Mouse (Mus musculus) stomach, embryonic 15.5 days (tissue): ENCODE results near the gene Larp1. TPM values are rescaled to one million over a fixed set of nuclear protein-coding genes. Genes with fewer than 3 reads are reported as not detected.
"Not testable (repeated sequence)": the region's sequence is repeated elsewhere in the genome, so short reads cannot be mapped to it uniquely, and the experiment has no call there.

Experiments
- ATAC-seq: fragments of 200-750 bp; cut with Nextera tagmentation; 2 replicates; pipeline ENCODE4 v1.8.0; 2017; ENCODE audit warnings: low read depth, moderate number of reproducible peaks, moderate TSS enrichment; ENCODE audit not compliant: insufficient read depth, low FRiP score
- H3K27ac ChIP-seq: fragments of 300-500 bp; sonication (generic); 2 replicates; pipeline ENCODE4 v1.5.1; 2015; ENCODE audit warnings: mild to moderate bottlenecking, inconsistent platforms
- H3K27me3 ChIP-seq: fragments of 300-500 bp; sonication (generic); replicated peaks from 2 replicates; pipeline ENCODE4 v1.6.1; 2015; ENCODE audit warnings: inconsistent platforms
- H3K36me3 ChIP-seq: fragments of 300-500 bp; sonication (generic); 2 replicates; pipeline ENCODE4 v1.6.1; 2015; ENCODE audit warnings: inconsistent platforms
- H3K4me1 ChIP-seq: fragments of 300-500 bp; sonication (generic); 2 replicates; pipeline ENCODE4 v1.6.1; 2015; ENCODE audit warnings: inconsistent platforms
- H3K4me2 ChIP-seq: fragments of 300-500 bp; sonication (generic); 2 replicates; pipeline ENCODE4 v1.6.1; 2015; ENCODE audit warnings: mild to moderate bottlenecking, inconsistent platforms
- H3K4me3 ChIP-seq: fragments of 300-500 bp; sonication (generic); replicated peaks from 2 replicates; pipeline ENCODE4 v1.5.1; 2015; ENCODE audit warnings: inconsistent platforms
- H3K9ac ChIP-seq: fragments of 300-500 bp; sonication (generic); 2 replicates; pipeline ENCODE4 v1.6.1; 2015; ENCODE audit warnings: inconsistent platforms
- H3K9me3 ChIP-seq: fragments of 300-500 bp; sonication (generic); 2 replicates; pipeline ENCODE4 v1.6.1; 2016; ENCODE audit warnings: inconsistent platforms
- WGBS: fragments of 180-500 bp; shearing (Covaris S2); methylation state at CpG from one replicate; pipeline ENCODE4 v1.1.7; 2015; 5-methylcytosine and 5-hydroxymethylcytosine counted together
- polyA plus RNA-seq: library from polyadenylated mRNA; unstranded; fragments of >200 nt; fragmentation: Nextera tagmentation; extraction: Ambion mirVana; gene quantifications from 2 replicates; pipeline ENCODE4 v1.2.1, GENCODE M21; 2015

The Larp1 gene
- polyA plus RNA-seq, 1 experiment from 2014 or later, result 25.6 TPM

GRCm38 (mm10) chr11:58093021-58093528, 84.2 kb downstream of the Larp1 start, which contains the start of gene Gm12248:
Gene Gm12248, minus strand, starts transcription at chr11:58093134.
- Histone ChIP-seq H3K9me3 (no peaks in the 10 kb centered on the region), H3K4me1 (peaks cover 10% of the 10 kb centered on the region), H3K9ac (no peak within 1 kb of the TSS), H3K27ac (no peak within 1 kb of the TSS), H3K27me3 (no peaks in the 10 kb centered on the region), H3K4me2 (peak within 1 kb of the TSS; percentile 48), H3K36me3 (no peaks in the 10 kb centered on the region), H3K4me3 (peak within 1 kb of the TSS; percentile 20; the same call in 1 of the 2 replicates)
- peak; percentile 67 for ATAC-seq
- WGBS, result 14% methylated on average over 12 of the region's 12 CpGs

DNA sequence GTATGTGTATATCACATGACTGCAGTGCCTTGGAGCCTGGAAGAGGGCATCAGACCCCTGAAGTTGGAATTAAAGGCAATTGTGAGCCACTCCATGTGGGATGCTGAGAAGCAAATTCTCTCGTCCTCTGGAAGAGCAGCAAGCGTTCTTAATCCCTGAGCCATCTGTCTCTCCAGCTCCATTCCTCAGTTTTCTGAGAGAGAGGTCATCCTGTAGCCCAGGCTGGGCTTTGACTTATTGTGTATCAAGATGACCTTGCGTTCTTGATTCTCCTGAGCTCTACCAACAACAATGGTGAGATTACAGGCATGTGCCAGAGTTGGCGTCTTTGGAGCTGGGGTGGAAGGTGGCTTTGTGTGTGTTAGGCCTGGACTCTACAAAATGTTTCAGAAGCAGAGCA, 85.9 kb downstream of the Larp1 start:
- WGBS, result 84% methylated on average over 4 of the region's 4 CpGs
- H3K27me3 ChIP-seq, result no peaks in the 10 kb centered on the region
- ATAC-seq, result no peak
- H3K27ac ChIP-seq, result no peak overlapping the region
- H3K4me1 ChIP-seq, result peaks cover 10% of the 10 kb centered on the region
- H3K4me2 ChIP-seq, result no peak overlapping the region
- no peak overlapping the region for H3K9ac ChIP-seq
- H3K36me3 ChIP-seq, result no peaks in the 10 kb centered on the region
- no peak overlapping the region for H3K4me3 ChIP-seq
- no peaks in the 10 kb centered on the region for H3K9me3 ChIP-seq

- Histone ChIP-seq H3K9ac (no peak overlapping the region), H3K4me2 (no peak overlapping the region), H3K4me3 (no peak overlapping the region), H3K36me3 (no peaks in the 10 kb centered on the region), H3K27ac (no peak overlapping the region), H3K27me3 (no peaks in the 10 kb centered on the region), H3K4me1 (peaks cover 10% of the 10 kb centered on the region), H3K9me3 (no peaks in the 10 kb centered on the region)
- ATAC-seq, result no peak
- WGBS, result 96% methylated on average over 1 of the region's 1 CpGs
These were observed 86.7 kb downstream of the Larp1 start for GRCm38 (mm10) chr11:58095561-58095960.

DNA sequence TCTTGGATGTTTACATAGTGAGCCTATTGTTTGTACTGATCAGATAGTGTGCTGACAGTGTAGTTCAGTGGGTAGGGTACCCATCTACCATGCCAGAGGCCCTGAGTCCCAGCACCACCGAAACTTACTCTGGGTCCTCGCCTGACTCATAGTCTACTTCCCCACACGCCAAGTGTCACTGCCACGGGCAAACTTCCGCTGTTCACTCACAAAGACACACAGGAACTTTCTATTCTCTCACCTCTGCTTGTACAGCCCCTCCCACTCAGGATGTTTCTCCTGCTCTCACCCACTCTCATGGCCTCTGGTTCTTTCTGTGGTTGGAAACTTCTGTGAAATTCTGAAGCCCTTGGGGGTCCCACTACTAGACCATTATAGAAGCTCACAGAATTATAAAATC, 87.3 kb downstream of the Larp1 start:
- Histone ChIP-seq H3K4me2 (no peak overlapping the region), H3K36me3 (no peaks in the 10 kb centered on the region), H3K9ac (no peak overlapping the region), H3K27ac (no peak overlapping the region), H3K4me3 (no peak overlapping the region), H3K27me3 (no peaks in the 10 kb centered on the region), H3K4me1 (peaks cover 10% of the 10 kb centered on the region), H3K9me3 (no peaks in the 10 kb centered on the region)
- WGBS, result 57% methylated on average over 5 of the region's 5 CpGs
- ATAC-seq, result no peak

- H3K9me3 ChIP-seq, result no peaks in the 10 kb centered on the region
- no peaks in the 10 kb centered on the region for H3K27me3 ChIP-seq
- peaks cover 10% of the 10 kb centered on the region for H3K4me1 ChIP-seq
- H3K36me3 ChIP-seq, result no peaks in the 10 kb centered on the region
- H3K4me3 ChIP-seq, result peak overlapping the region; percentile 41
- no peak overlapping the region for H3K27ac ChIP-seq
- H3K9ac ChIP-seq, result no peak overlapping the region
- H3K4me2 ChIP-seq, result peak overlapping the region; percentile 79
- 53% methylated on average over 20 of the region's 20 CpGs for WGBS
- ATAC-seq, result no peak
These were observed 88.2 kb downstream of the Larp1 start for GRCm38 (mm10) chr11:58096821-58097620.

DNA sequence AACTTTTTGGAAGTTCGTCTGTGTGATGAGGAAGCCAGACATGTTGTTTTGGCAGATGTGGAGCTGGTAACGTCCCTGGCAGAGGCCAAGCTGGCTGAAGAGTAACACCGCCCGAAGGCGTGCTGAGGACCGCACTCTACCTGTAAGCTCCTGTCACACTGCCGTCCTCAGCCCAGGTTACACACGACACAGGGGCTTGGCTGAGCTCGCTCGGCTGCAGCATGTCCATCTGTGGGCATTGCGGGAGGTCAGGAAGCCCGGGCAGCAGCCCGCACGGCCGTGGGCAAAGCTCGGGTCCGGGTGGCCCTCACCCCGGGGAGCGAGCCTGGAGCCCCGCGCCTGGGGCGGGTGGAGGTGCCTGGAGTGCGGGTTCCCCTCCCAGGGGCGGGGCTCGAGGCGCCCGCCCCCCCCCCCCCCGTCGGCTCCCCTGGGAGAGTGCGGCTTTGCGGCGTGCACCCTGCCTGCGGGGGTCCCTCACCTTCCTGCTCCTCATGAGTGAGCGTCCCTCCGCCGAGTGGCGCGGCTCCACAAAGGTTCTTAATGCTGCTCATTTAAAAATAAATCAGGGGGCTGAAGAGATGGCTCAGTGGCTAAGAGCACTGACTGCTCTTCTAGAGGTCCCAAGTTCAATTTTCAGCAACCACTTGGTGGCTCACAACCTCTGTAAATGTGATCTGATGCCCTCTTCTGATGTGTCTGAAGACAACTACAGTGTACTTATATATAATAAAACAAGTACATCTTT, 88.9 kb downstream of the Larp1 start:
- Histone ChIP-seq H3K27ac (no peak overlapping the region), H3K4me3 (peak overlapping the region; percentile 41), H3K9ac (no peak overlapping the region), H3K36me3 (no peaks in the 10 kb centered on the region), H3K4me1 (peaks cover 7% of the 10 kb centered on the region), H3K27me3 (no peaks in the 10 kb centered on the region), H3K9me3 (no peaks in the 10 kb centered on the region), H3K4me2 (peak overlapping the region; percentile 79)
- no peak; the same call in 1 of the 2 replicates for ATAC-seq
- 2% methylated on average over 30 of the region's 38 CpGs for WGBS

DNA sequence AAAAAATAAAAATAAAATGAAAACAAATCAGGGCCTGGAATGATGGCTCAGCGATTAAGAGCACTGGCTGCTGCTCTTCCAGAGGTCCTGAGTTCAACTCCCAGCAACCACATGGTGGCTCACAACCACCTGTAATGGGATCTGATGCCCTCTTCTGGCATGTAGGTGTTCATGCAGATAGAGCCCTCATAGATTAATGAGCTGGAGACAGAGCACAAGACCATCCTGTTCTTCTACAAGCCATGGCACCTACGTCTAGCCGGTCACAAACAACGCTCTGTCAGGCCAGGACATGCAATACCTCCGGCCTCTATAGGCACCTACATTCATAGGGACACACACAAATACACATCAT, 89.5 kb downstream of the Larp1 start:
- not testable (repeated sequence) for H3K9me3 ChIP-seq, ATAC-seq, H3K9ac ChIP-seq, H3K36me3 ChIP-seq, H3K4me1 ChIP-seq, H3K27ac ChIP-seq, H3K27me3 ChIP-seq
- 68% methylated on average over 5 of the region's 5 CpGs for WGBS
- peak overlapping the region; percentile 79 for H3K4me2 ChIP-seq
- peak overlapping the region; percentile 41; the same call in 1 of the 2 replicates for H3K4me3 ChIP-seq

DNA sequence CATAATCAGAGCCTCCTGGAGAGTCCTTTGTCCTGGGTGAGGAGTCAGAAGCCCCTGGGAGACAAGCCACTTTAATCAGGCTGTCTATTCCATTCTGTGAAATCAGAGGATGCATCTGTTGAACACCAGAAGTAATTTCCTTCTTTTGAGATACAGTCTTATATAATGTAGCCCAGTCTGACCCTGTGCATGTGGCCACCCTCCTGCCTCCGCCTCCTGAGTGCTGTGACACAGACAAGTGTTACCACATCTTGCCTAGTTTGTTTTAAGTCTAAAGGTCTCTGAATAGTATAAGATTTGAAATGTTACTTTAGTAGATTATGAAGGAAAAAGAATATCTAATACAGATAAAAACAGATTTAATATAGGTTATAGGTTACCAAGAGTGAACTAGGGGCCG, 91.1 kb downstream of the Larp1 start:
- Histone ChIP-seq H3K4me3 (no peak overlapping the region), H3K27me3 (no peaks in the 10 kb centered on the region), H3K4me1 (peaks cover 12% of the 10 kb centered on the region), H3K27ac (no peak overlapping the region), H3K9me3 (no peaks in the 10 kb centered on the region), H3K4me2 (no peak overlapping the region), H3K9ac (no peak overlapping the region), H3K36me3 (no peaks in the 10 kb centered on the region)
- WGBS, result 93% methylated on average over 2 of the region's 2 CpGs
- ATAC-seq, result no peak

DNA sequence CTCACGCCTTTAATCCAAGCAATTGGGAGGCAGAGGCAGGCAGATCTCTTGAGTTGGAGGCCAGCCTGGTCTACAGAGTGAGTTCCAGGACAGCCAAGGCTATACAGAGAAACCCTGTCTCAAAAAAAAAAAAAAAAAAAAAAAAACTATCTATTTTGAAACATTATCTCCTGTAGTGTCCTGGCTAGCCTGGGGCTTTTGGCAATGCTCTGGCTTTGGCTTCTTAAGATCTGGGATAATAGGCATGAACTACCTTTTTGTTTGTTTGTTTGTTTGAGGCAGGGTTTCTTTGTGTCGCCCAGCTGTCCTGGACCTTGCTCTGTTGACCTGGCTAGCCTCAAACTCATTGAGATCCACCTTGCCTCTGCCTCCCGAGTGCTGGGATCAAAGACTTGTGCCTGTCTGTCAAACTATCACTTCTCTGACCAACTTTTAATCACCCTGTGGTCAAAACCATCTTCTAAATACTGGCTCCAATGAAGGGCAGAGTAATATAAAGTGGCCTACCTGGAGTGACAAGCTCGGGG, 92.4 kb downstream of the Larp1 start:
- Histone ChIP-seq H3K27me3 (no peaks in the 10 kb centered on the region), H3K4me2 (no peak overlapping the region), H3K9ac (no peak overlapping the region), H3K36me3 (no peaks in the 10 kb centered on the region), H3K4me1 (peaks cover 17% of the 10 kb centered on the region), H3K9me3 (no peaks in the 10 kb centered on the region), H3K4me3 (no peak overlapping the region), H3K27ac (no peak overlapping the region)
- no peak for ATAC-seq
- 76% methylated on average over 4 of the region's 4 CpGs for WGBS

DNA sequence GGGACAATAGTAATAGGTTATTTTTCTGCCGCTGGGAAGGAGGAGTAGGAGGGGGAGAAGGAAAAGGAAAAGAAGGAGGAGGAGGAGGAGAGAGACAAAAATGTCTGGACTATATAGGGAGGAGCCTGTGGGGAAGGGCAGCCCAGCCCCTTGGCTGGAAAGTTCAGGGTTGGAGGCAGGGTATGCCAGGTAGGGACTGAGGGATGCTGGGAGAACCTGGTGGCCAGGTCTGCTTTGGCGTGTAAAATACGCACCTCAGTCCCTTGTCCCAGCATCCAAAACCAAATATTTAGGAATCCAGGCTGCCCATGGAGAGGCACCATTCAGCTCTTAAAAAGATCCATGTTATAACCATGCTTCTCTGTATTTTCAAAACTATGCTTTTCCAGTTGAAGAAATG, 93.3 kb downstream of the Larp1 start:
- Histone ChIP-seq H3K9ac (no peak overlapping the region), H3K9me3 (no peaks in the 10 kb centered on the region), H3K36me3 (no peaks in the 10 kb centered on the region), H3K27ac (0 out of 2 replicates have a peak overlapping the region, but pooled peaks have one; percentile 31), H3K4me2 (no peak overlapping the region), H3K4me3 (no peak overlapping the region), H3K4me1 (peaks cover 17% of the 10 kb centered on the region), H3K27me3 (no peaks in the 10 kb centered on the region)
- ATAC-seq, result no peak
- WGBS, result 61% methylated on average over 3 of the region's 3 CpGs

DNA sequence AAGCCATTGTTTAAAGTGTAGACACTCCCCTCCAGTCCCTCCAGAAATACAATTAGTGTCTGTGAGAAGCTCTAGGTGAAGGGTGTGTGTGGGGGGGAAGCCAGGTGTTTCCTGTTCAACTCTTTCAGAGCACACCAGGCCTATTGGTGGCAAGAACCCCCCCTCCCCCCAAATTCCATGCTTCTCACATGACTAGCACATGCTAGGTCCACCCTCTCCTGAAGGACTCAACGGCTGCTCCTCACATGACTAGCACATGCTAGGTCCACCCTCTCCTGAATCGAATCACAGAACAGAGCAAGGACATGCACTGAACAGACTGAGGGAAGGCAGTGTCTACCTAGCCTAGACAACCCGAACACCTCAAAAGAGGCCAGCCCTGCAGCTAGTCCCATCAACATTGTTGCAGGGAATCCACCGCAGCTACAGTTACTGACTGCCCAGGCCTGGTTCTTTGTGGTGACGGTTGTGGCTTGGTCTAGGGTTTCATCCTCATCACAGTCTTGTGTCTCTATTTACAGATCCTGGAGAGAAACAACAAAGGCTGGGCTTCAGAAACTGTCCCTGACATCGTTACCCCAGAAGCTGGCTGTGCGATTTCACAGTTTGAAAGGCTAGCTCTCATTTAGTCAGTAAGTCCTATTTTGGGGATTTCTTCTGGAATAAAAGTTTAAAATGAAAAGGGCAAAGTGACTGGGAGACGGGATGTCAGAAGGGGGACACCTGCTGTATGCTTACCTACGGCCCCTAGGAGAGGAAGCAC, 93.9 kb downstream of the Larp1 start:
- ATAC-seq, result no peak
- no peak overlapping the region for H3K4me3 ChIP-seq
- WGBS, result 84% methylated on average over 9 of the region's 9 CpGs
- H3K36me3 ChIP-seq, result no peaks in the 10 kb centered on the region
- H3K4me2 ChIP-seq, result peak overlapping the region; percentile 59
- H3K27ac ChIP-seq, result peak overlapping the region; percentile 87
- no peak overlapping the region for H3K9ac ChIP-seq
- no peaks in the 10 kb centered on the region for H3K9me3 ChIP-seq
- no peaks in the 10 kb centered on the region for H3K27me3 ChIP-seq
- H3K4me1 ChIP-seq, result peaks cover 12% of the 10 kb centered on the region
